In the genomic region with DNA sequence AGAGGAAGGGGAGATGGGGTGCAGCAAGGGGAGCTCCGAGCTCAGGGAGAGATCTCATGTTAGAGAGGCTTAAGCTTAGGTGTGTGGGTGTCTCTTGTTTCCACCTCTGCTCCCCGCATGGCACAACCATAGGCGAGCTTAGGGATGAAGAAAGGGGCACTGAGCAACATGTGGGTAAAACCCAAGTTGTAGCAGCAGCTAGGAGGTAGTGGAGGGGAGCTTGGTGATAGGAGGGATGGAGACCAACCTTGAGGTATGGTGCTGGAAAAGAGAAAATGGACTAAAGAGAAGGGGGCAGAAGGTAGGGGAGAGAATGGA, we compare ENCODE assay signal across 20 mouse cellular contexts. TPM values are rescaled to one million over a fixed set of nuclear protein-coding genes. Genes with fewer than 3 reads are reported as not detected.
"Had no signal": no experiment of that assay in that cellular context is flagged by ENCODE, and none has a peak within 500 bp of the region (broad histone marks: within the 10 kb centered on the region; RNA-seq: fewer than 3 reads in every experiment).

No protein-coding gene starts in this region.

- H3K4me2 ChIP-seq: liver, embryonic 11.5 days; lung, embryonic 14.5 days; midbrain, embryonic 12.5 days; midbrain, embryonic 15.5 days; neural tube, embryonic 12.5 days had no signal

- DNase-seq: left cerebral cortex, postnatal 4 days; liver, postnatal 0 days; lung, embryonic 14.5 days; right cerebral cortex, adult 18-20 months; right cerebral cortex, postnatal 14 days; right cerebral cortex, postnatal 4 days; thymus, adult 2 months; thymus, postnatal 14 days; thymus, postnatal 4 days had no signal

- H3K36me3 ChIP-seq: limb, embryonic 15.5 days; midbrain, embryonic 15.5 days had no signal

- H3K9ac ChIP-seq: limb, embryonic 12.5 days; liver, embryonic 14.5 days; liver, postnatal 0 days; lung, embryonic 14.5 days; midbrain, embryonic 12.5 days; midbrain, embryonic 15.5 days; neural tube, embryonic 12.5 days; neural tube, embryonic 15.5 days had no signal

- H3K4me3 ChIP-seq: limb, embryonic 12.5 days; midbrain, embryonic 12.5 days; midbrain, embryonic 15.5 days; neural tube, embryonic 12.5 days; neural tube, embryonic 15.5 days had no signal

- H3K9me3 ChIP-seq: limb, embryonic 12.5 days; limb, embryonic 15.5 days; midbrain, embryonic 12.5 days; midbrain, embryonic 15.5 days; neural tube, embryonic 12.5 days; neural tube, embryonic 15.5 days had no signal

- ATAC-seq: liver, postnatal 0 days; lung, postnatal 0 days; midbrain, embryonic 15.5 days had no signal

- H3K27ac ChIP-seq: kidney, postnatal 0 days; limb, embryonic 12.5 days; limb, embryonic 15.5 days; liver, embryonic 14.5 days; macrophage; midbrain, embryonic 12.5 days; midbrain, embryonic 15.5 days; neural tube, embryonic 12.5 days; neural tube, embryonic 15.5 days had no signal

RNA-seq across cellular contexts. Expression of a gene that starts 10.5 kb away (rescaled TPM):
- polyA plus RNA-seq: limb, embryonic 12.5 days; macrophage had no signal

RNA-seq across cellular contexts. Expression of a gene that starts 30.5 kb away (rescaled TPM):
- polyA plus RNA-seq: liver, embryonic 11.5 days had no signal
